Mouse (Mus musculus): Measurements from ENCODE around the gene Dennd4b. TPM values are rescaled to one million over a fixed set of nuclear protein-coding genes. Genes with fewer than 3 reads are reported as not detected.
"Not testable (repeated sequence)": the region's sequence is repeated elsewhere in the genome, so short reads cannot be mapped to it uniquely, and the experiment has no call there.

Gene Dennd4b
- polyA plus RNA-seq, 1 experiment from 2014 or later = 2.3 TPM

- WGBS (ENCODE audit: insufficient replicate concordance) = 57% methylated on average over 1 of the region's 1 CpGs
- not testable (repeated sequence) for H3K9me3 ChIP-seq (replicated peaks); H3K4me2 ChIP-seq; H3K9ac ChIP-seq; ATAC-seq (ENCODE audit: insufficient read depth); H3K27me3 ChIP-seq; H3K4me3 ChIP-seq (replicated peaks); H3K27ac ChIP-seq (replicated peaks)
- H3K4me1 ChIP-seq (replicated peaks) = peaks cover 37% of the 10 kb centered on the region
- H3K36me3 ChIP-seq (replicated peaks) = peaks cover 25% of the 10 kb centered on the region
Observed at GRCm38 (mm10) chr3:90253174-90253573, 11.8 kb upstream of the Dennd4b start.

- H3K36me3 ChIP-seq (replicated peaks) = peaks cover 27% of the 10 kb centered on the region
- WGBS (ENCODE audit: insufficient replicate concordance) = 2% methylated on average over 40 of the region's 40 CpGs
Observed at GRCm38 (mm10) chr3:90253653-90254418, 11.1 kb upstream of the Dennd4b start, which contains the start of gene Crtc2. Gene Crtc2, plus strand, starts transcription at chr3:90254163.

GRCm38 (mm10) chr3:90254419-90255193, 10.4 kb upstream of the Dennd4b start:
- peak overlapping the region; percentile 86 for H3K4me2 ChIP-seq
- H3K36me3 ChIP-seq (replicated peaks) = peaks cover 34% of the 10 kb centered on the region
- peak overlapping the region; percentile 86 for H3K27ac ChIP-seq (replicated peaks)
- ATAC-seq (ENCODE audit: insufficient read depth) = peak; percentile 70
- no peaks in the 10 kb centered on the region for H3K9me3 ChIP-seq (replicated peaks)
- H3K4me3 ChIP-seq (replicated peaks) = peak overlapping the region; percentile 87
- no peaks in the 10 kb centered on the region for H3K27me3 ChIP-seq
- under 1% methylated on average over 41 of the region's 41 CpGs for WGBS (ENCODE audit: insufficient replicate concordance)
- peaks cover 29% of the 10 kb centered on the region for H3K4me1 ChIP-seq (replicated peaks)
- H3K9ac ChIP-seq = peak overlapping the region; percentile 82

More at GRCm38 (mm10) chr3:90253653-90254418, 11.1 kb upstream of the Dennd4b start, which contains the start of gene Crtc2:
- Histone ChIP-seq H3K4me2 (peak within 1 kb of the TSS; percentile 86), H3K9me3 (replicated peaks) (no peaks in the 10 kb centered on the region), H3K27me3 (no peaks in the 10 kb centered on the region), H3K4me1 (replicated peaks) (peaks cover 33% of the 10 kb centered on the region), H3K27ac (replicated peaks) (peak within 1 kb of the TSS; percentile 86), H3K9ac (peak within 1 kb of the TSS; percentile 82), H3K4me3 (replicated peaks) (peak within 1 kb of the TSS; percentile 87)
- ATAC-seq (ENCODE audit: insufficient read depth) = peak; percentile 99

GRCm38 (mm10) chr3:90255194-90255565, 9.8 kb upstream of the Dennd4b start:
- Histone ChIP-seq H3K27me3 (no peaks in the 10 kb centered on the region), H3K27ac (replicated peaks) (peak overlapping the region; percentile 86), H3K36me3 (replicated peaks) (peaks cover 40% of the 10 kb centered on the region), H3K4me2 (peak overlapping the region; percentile 86), H3K4me3 (replicated peaks) (peak overlapping the region; percentile 87), H3K9ac (peak overlapping the region; percentile 82), H3K9me3 (replicated peaks) (no peaks in the 10 kb centered on the region), H3K4me1 (replicated peaks) (peaks cover 29% of the 10 kb centered on the region)
- WGBS (ENCODE audit: insufficient replicate concordance) = 24% methylated on average over 2 of the region's 2 CpGs
- ATAC-seq (ENCODE audit: insufficient read depth) = no peak

GRCm38 (mm10) chr3:90255784-90256353, 9.1 kb upstream of the Dennd4b start:
- Histone ChIP-seq H3K27ac (replicated peaks) (no peak overlapping the region), H3K36me3 (replicated peaks) (peaks cover 41% of the 10 kb centered on the region), H3K4me1 (replicated peaks) (peaks cover 27% of the 10 kb centered on the region), H3K4me3 (replicated peaks) (no peak overlapping the region), H3K27me3 (no peaks in the 10 kb centered on the region), H3K9ac (no peak overlapping the region), H3K9me3 (replicated peaks) (no peaks in the 10 kb centered on the region), H3K4me2 (peak overlapping the region; percentile 86; the same call in 1 of the 2 replicates)
- ATAC-seq (ENCODE audit: insufficient read depth) = no peak
- 85% methylated on average over 14 of the region's 14 CpGs for WGBS (ENCODE audit: insufficient replicate concordance)

GRCm38 (mm10) chr3:90256731-90257530, 8.1 kb upstream of the Dennd4b start:
- H3K9me3 ChIP-seq (replicated peaks) = no peaks in the 10 kb centered on the region
- no peak overlapping the region for H3K4me2 ChIP-seq
- no peak overlapping the region for H3K27ac ChIP-seq (replicated peaks)
- H3K4me1 ChIP-seq (replicated peaks) = peaks cover 26% of the 10 kb centered on the region
- H3K4me3 ChIP-seq (replicated peaks) = no peak overlapping the region
- 85% methylated on average over 19 of the region's 19 CpGs for WGBS (ENCODE audit: insufficient replicate concordance)
- no peak overlapping the region for H3K9ac ChIP-seq
- ATAC-seq (ENCODE audit: insufficient read depth) = no peak
- H3K27me3 ChIP-seq = no peaks in the 10 kb centered on the region
- H3K36me3 ChIP-seq (replicated peaks) = peaks cover 42% of the 10 kb centered on the region

GRCm38 (mm10) chr3:90258521-90258920, 6.5 kb upstream of the Dennd4b start:
- no peak overlapping the region for H3K4me3 ChIP-seq (replicated peaks)
- H3K27me3 ChIP-seq = no peaks in the 10 kb centered on the region
- no peak for ATAC-seq (ENCODE audit: insufficient read depth)
- peaks cover 58% of the 10 kb centered on the region for H3K36me3 ChIP-seq (replicated peaks)
- H3K4me2 ChIP-seq = no peak overlapping the region
- 66% methylated on average over 4 of the region's 4 CpGs for WGBS (ENCODE audit: insufficient replicate concordance)
- H3K9me3 ChIP-seq (replicated peaks) = no peaks in the 10 kb centered on the region
- no peak overlapping the region for H3K27ac ChIP-seq (replicated peaks)
- no peak overlapping the region for H3K9ac ChIP-seq
- H3K4me1 ChIP-seq (replicated peaks) = peaks cover 26% of the 10 kb centered on the region

GRCm38 (mm10) chr3:90263121-90263771, 1.7 kb upstream of the Dennd4b start:
- H3K36me3 ChIP-seq (replicated peaks) = peaks cover 52% of the 10 kb centered on the region
- no peak overlapping the region for H3K9ac ChIP-seq
- 76% methylated on average over 5 of the region's 5 CpGs for WGBS (ENCODE audit: insufficient replicate concordance)
- H3K4me1 ChIP-seq (replicated peaks) = peaks cover 39% of the 10 kb centered on the region
- no peaks in the 10 kb centered on the region for H3K9me3 ChIP-seq (replicated peaks)
- no peak overlapping the region for H3K4me3 ChIP-seq (replicated peaks)
- H3K27ac ChIP-seq (replicated peaks) = no peak overlapping the region
- H3K4me2 ChIP-seq = no peak overlapping the region
- H3K27me3 ChIP-seq = no peaks in the 10 kb centered on the region
- ATAC-seq (ENCODE audit: insufficient read depth) = no peak

GRCm38 (mm10) chr3:90264687-90265033, 325 bp upstream of the Dennd4b start:
- peak overlapping the region; percentile 97 for H3K4me2 ChIP-seq
- H3K27me3 ChIP-seq = no peaks in the 10 kb centered on the region

More at GRCm38 (mm10) chr3:90264687-90265033, 325 bp upstream of the Dennd4b start:
- Histone ChIP-seq H3K9ac (peak overlapping the region; percentile 83), H3K27ac (replicated peaks) (peak overlapping the region; percentile 95), H3K4me3 (replicated peaks) (peak overlapping the region; percentile 89), H3K4me1 (replicated peaks) (peaks cover 44% of the 10 kb centered on the region), H3K36me3 (replicated peaks) (peaks cover 42% of the 10 kb centered on the region), H3K9me3 (replicated peaks) (no peaks in the 10 kb centered on the region)
- ATAC-seq (ENCODE audit: insufficient read depth) = no peak
- 20% methylated on average over 10 of the region's 10 CpGs for WGBS (ENCODE audit: insufficient replicate concordance)
